Mouse (Mus musculus) testis, adult 2 months (tissue): ENCODE data around the gene Wipf2. TPM values are rescaled to one million over a fixed set of nuclear protein-coding genes. Genes with fewer than 3 reads are reported as not detected.

Source experiments
- H3K27ac ChIP-seq: fragments of 200-500 bp; 2 replicates; pipeline ENCODE4 v1.5.1; 2012; ENCODE audit warnings: low read depth, low read length; ENCODE audit not compliant: control insufficient read depth, insufficient read depth
- H3K27me3 ChIP-seq: fragments of 200-500 bp; 2 replicates; pipeline ENCODE4 v1.6.1; 2012; ENCODE audit warnings: mild to moderate bottlenecking, low read length, moderate library complexity; ENCODE audit not compliant: control insufficient read depth, insufficient read depth
- H3K36me3 ChIP-seq: fragments of 200-500 bp; 2 replicates; pipeline ENCODE4 v1.6.1; 2012; ENCODE audit warnings: mild to moderate bottlenecking, low read length; ENCODE audit not compliant: control insufficient read depth, insufficient read depth
- H3K4me1 ChIP-seq: fragments of 200-500 bp; 2 replicates; pipeline ENCODE4 v1.6.1; 2012; ENCODE audit warnings: low read length; ENCODE audit not compliant: control insufficient read depth, insufficient read depth
- H3K4me3 ChIP-seq: fragments of 200-500 bp; 2 replicates; pipeline ENCODE4 v1.5.1; 2012; ENCODE audit warnings: low read depth, mild to moderate bottlenecking, low read length, moderate library complexity, mixed read lengths; ENCODE audit not compliant: control insufficient read depth
- CTCF ChIP-seq: fragments of 200-500 bp; IDR thresholded peaks from 2 replicates; pipeline ENCODE4 v1.5.1; 2012; ENCODE audit warnings: low read depth, mild to moderate bottlenecking, inconsistent platforms, low read length, moderate library complexity; ENCODE audit not compliant: control insufficient read depth, insufficient read depth, insufficient replicate concordance
- POLR2A ChIP-seq: fragments of 200-500 bp; IDR thresholded peaks from 2 replicates; pipeline ENCODE4 v1.6.1; 2012; ENCODE audit warnings: low read depth, mild to moderate bottlenecking, inconsistent platforms, low read length, moderate library complexity; ENCODE audit not compliant: control insufficient read depth
- polyA plus RNA-seq: library from polyadenylated mRNA; depleted of rRNA; stranded (reverse); fragments of >200 nt; gene quantifications from 2 replicates; pipeline ENCODE4 v1.2.3, GENCODE M21; 2012; rRNA removed

The Wipf2 gene
- polyA plus RNA-seq, 1 experiment = 6.4 TPM

DNA sequence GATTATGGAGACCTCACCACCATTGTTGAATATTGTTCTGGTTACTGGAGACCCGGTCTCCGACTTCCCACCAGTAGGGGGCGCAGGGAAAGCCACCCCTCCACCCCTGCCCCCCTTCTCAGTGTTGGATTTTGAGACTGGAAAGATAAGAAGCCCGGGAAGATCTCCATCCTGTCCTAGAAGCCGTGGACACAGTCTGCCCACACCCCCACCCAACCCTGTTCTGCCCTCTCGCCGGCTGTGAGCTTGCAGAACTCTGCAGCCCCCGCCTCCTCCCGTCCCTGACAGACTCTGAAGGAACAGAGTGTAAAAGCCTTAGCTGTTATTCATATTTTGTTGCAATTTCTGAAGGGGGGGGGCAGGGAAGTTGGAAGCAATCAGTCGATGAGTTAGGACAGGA, 90.9 kb downstream of the Wipf2 start:
- H3K4me3 ChIP-seq = no peak overlapping the region
- peaks cover 37% of the 10 kb centered on the region for H3K4me1 ChIP-seq

More for the DNA sequence above, 90.9 kb downstream of the Wipf2 start:
- no peaks in the 10 kb centered on the region for H3K27me3 ChIP-seq
- H3K27ac ChIP-seq = peak overlapping the region; percentile 82
- no peak for TF ChIP-seq POLR2A
- TF ChIP-seq CTCF = peak; percentile 25; the same call in 1 of the 2 replicates
- H3K36me3 ChIP-seq = no peaks in the 10 kb centered on the region

Other genes with a start within 250 kb of the Wipf2 start
- 0.11 and 0.16 TPM in 2 replicates for gene Gm12355, start 238.0 kb upstream of the Wipf2 start, polyA plus RNA-seq
- gene Gsdma3, start 237.3 kb upstream of the Wipf2 start, polyA plus RNA-seq = 0.20 TPM in 2 replicates
- 0.28 and 0.42 TPM in 2 replicates for gene Gsdma2, start 216.9 kb upstream of the Wipf2 start, polyA plus RNA-seq
- 5.5 and 6.7 TPM in 2 replicates for gene Gsdma, start 199.3 kb upstream of the Wipf2 start, polyA plus RNA-seq
- gene Psmd3, start 181.1 kb upstream of the Wipf2 start, polyA plus RNA-seq = 70.2 and 78.9 TPM in 2 replicates
- 0.48 and 0.63 TPM in 2 replicates for gene Csf3, start 162.4 kb upstream of the Wipf2 start, polyA plus RNA-seq
- 96.6 and 106 TPM in 2 replicates for gene Med24, start 134.2 kb upstream of the Wipf2 start, polyA plus RNA-seq
- 14.4 and 18.9 TPM in 2 replicates for gene Thra, start 123.0 kb upstream of the Wipf2 start, polyA plus RNA-seq
- gene Nr1d1, start 88.3 kb upstream of the Wipf2 start, polyA plus RNA-seq = 34.7 and 38.6 TPM in 2 replicates
- 138 and 143 TPM in 2 replicates for gene Msl1, start 68.1 kb upstream of the Wipf2 start, polyA plus RNA-seq
- 22.0 and 24.9 TPM in 2 replicates for gene Casc3, start 58.7 kb upstream of the Wipf2 start, polyA plus RNA-seq
- gene Rapgefl1, start 26.9 kb upstream of the Wipf2 start, polyA plus RNA-seq = 2.2 and 2.7 TPM in 2 replicates
- gene Cdc6, start 44.2 kb downstream of the Wipf2 start, polyA plus RNA-seq = 2.5 and 2.9 TPM in 2 replicates
- 18.7 and 20.1 TPM in 2 replicates for gene Rara, start 64.2 kb downstream of the Wipf2 start, polyA plus RNA-seq
- 13.6 and 23.8 TPM in 2 replicates for gene Gjd3, start 119.4 kb downstream of the Wipf2 start, polyA plus RNA-seq
- gene Top2a, start 160.6 kb downstream of the Wipf2 start, polyA plus RNA-seq = 19.4 and 20.4 TPM in 2 replicates
- gene Igfbp4, start 177.6 kb downstream of the Wipf2 start, polyA plus RNA-seq = 19.0 and 21.4 TPM in 2 replicates
- 2.0 and 3.3 TPM in 2 replicates for gene Tns4, start 225.7 kb downstream of the Wipf2 start, polyA plus RNA-seq